ENCODE assay signal across 19 mouse cellular contexts in the genomic region with DNA sequence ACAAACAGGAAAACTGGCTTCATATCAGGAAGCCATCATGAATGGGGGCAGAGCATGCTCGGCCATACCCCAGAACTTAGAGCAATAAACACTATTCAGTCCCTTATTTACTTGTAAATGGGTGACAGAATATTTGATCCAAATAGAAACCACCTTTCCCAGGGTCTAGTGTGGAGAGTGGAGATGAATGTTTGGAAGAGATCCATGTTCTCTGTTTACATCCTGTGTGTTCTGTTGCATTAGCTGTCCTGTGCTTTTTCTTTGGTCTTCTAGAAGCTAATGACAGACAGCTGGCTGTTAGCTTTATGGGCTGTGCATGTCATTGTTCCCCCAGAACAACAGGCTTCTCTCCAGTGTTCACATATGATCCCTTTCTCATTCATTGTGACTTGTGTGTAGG.
"Had no signal": no experiment of that assay in that cellular context is flagged by ENCODE, and none has a peak within 500 bp of the region (broad histone marks: within the 10 kb centered on the region; RNA-seq: fewer than 3 reads in every experiment).

No protein-coding gene starts in this region.

- H3K36me3 ChIP-seq: liver, embryonic 12.5 days; midbrain, embryonic 10.5 days; midbrain, embryonic 12.5 days; neural tube, embryonic 13.5 days; neural tube, embryonic 15.5 days had no signal

- H3K4me2 ChIP-seq: liver, embryonic 12.5 days; midbrain, embryonic 12.5 days; neural tube, embryonic 13.5 days; neural tube, embryonic 15.5 days had no signal

- H3K9me3 ChIP-seq: liver, embryonic 12.5 days; midbrain, embryonic 10.5 days; midbrain, embryonic 12.5 days; neural tube, embryonic 13.5 days; neural tube, embryonic 15.5 days had no signal

- ATAC-seq: liver, embryonic 12.5 days; midbrain, embryonic 16.5 days had no signal

- H3K27ac ChIP-seq: liver, embryonic 12.5 days; liver, embryonic 14.5 days; midbrain, embryonic 10.5 days; midbrain, embryonic 12.5 days; neural tube, embryonic 13.5 days; neural tube, embryonic 15.5 days had no signal

- DNase-seq: lung, adult 2 months; lung, postnatal 36 days; midbrain, embryonic 14.5 days; retina, postnatal 1 day; right cerebral cortex, adult 18-20 months; right cerebral cortex, postnatal 25 days; right cerebral cortex, postnatal 4 days; spleen, adult 18-20 months; thymus, adult 18-20 months; thymus, postnatal 14 days; thymus, postnatal 36 days had no signal

- H3K4me1 ChIP-seq: liver, embryonic 12.5 days; midbrain, embryonic 12.5 days; neural tube, embryonic 13.5 days; neural tube, embryonic 15.5 days had no signal

- H3K27me3 ChIP-seq: liver, embryonic 12.5 days; midbrain, embryonic 12.5 days; neural tube, embryonic 13.5 days; neural tube, embryonic 15.5 days had no signal

- H3K9ac ChIP-seq: liver, embryonic 12.5 days; liver, embryonic 14.5 days; midbrain, embryonic 12.5 days; neural tube, embryonic 13.5 days; neural tube, embryonic 15.5 days had no signal

- H3K4me3 ChIP-seq: liver, embryonic 12.5 days; midbrain, embryonic 10.5 days; midbrain, embryonic 12.5 days; myocyte; neural tube, embryonic 13.5 days; neural tube, embryonic 15.5 days had no signal
